In genomic region chr9:37053601-37054512, GRCm38 (mm10) we compare ENCODE assay signal across 8 mouse cellular contexts.
DNase-seq lines count a peak whose midpoint lies in the region; ATAC-seq lines count a peak whose summit lies in the region.

No protein-coding gene starts in this region.

- intact Hi-C loops in heart, postnatal 10 days (cut with DNase I), result no loop called here

- 13% methylated on average over 21 of the region's 21 CpGs for WGBS in midbrain, embryonic 15.5 days

- no peaks in the 10 kb centered on the region for H3K27me3 ChIP-seq in midbrain, embryonic 15.5 days (replicated peaks)

- DNase-seq in right cerebral cortex, postnatal 4 days, result peak; percentile 32
- DNase-seq in right cerebral cortex, adult 2 months (ENCODE audit: low spot score in 2 of 2), result no peak
- peak; percentile 82 for DNase-seq in fibroblast of lung, adult 2 months (ENCODE audit: low read depth)
- peak; percentile 81 for DNase-seq in heart, postnatal 10 days
- peak; percentile 46 to 61 for DNase-seq in kidney, postnatal 25 days
- no peak for DNase-seq in thymus, postnatal 0 days (ENCODE audit: low spot score)

- ATAC-seq in midbrain, embryonic 15.5 days (replicated peaks), result peak; percentile 81
- no peak for ATAC-seq in cerebellum, adult (ENCODE audit: insufficient number of reproducible peaks, low FRiP score, low TSS enrichment)

- H3K4me3 ChIP-seq in midbrain, embryonic 15.5 days, result peak overlapping the region; percentile 15

- H3K27ac ChIP-seq in midbrain, embryonic 15.5 days, result peak overlapping the region; percentile 76

- peak overlapping the region; percentile 32; the same call in 1 of the 2 replicates for H3K9ac ChIP-seq in midbrain, embryonic 15.5 days

- no peaks in the 10 kb centered on the region for H3K36me3 ChIP-seq in midbrain, embryonic 15.5 days (replicated peaks)

- H3K4me1 ChIP-seq in midbrain, embryonic 15.5 days, result peaks cover 27% of the 10 kb centered on the region

- H3K9me3 ChIP-seq in midbrain, embryonic 15.5 days, result no peaks in the 10 kb centered on the region

- peak overlapping the region; percentile 54 for H3K4me2 ChIP-seq in midbrain, embryonic 15.5 days

Comparison
In these comparisons a context has a peak if more than half of its experiments do, and no peak if none do; other contexts are left out.
1. DNase-seq: peak in right cerebral cortex, postnatal 4 days (single experiment), fibroblast of lung, adult 2 months (single experiment), heart, postnatal 10 days (2 of 2) and kidney, postnatal 25 days (2 of 2); none in right cerebral cortex, adult 2 months (0 of 2) and thymus, postnatal 0 days (single experiment).